Mouse (Mus musculus) yolk sac, embryonic 10.5 days (tissue): ENCODE results near the gene Itga2b.

Experiments
- DNase-seq: peaks from one replicate; pipeline ENCODE4 v3.0.0-alpha.2; 2017; ENCODE audit warnings: low spot score

Itga2b gene

DNA sequence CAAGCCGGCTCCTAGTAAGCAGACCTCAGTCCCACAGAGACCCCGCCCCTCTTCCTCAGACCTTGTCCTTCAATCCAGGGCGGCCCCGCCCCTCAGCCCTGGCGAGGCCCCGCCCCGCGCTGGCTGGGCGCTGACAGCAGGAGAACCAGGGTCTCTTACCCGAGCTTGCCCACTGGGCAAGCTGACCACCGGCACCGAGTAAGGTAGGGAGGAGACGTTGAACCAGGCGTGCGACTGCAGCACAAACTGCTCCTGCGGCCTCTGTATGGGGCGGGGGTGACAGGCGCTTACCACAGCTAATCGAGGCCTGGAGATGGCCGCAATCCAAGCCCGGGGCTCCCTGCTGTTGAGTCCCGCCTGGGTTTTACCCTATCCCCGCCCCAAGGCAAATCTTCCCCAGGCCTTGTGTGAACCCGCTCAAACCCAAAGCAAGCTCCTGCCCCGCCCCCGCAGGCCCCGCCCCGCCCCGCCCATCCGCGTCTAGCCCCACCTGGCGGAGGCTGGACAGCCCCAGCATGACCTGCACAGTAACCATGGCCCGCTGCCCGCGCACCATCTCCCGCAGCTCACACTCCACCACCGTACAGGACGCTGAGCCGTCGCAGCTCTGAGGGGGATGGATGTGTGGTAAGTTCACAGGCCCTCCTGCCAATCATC, 14.1 kb downstream of the Itga2b start:
- peak; percentile 89 for DNase-seq

DNA sequence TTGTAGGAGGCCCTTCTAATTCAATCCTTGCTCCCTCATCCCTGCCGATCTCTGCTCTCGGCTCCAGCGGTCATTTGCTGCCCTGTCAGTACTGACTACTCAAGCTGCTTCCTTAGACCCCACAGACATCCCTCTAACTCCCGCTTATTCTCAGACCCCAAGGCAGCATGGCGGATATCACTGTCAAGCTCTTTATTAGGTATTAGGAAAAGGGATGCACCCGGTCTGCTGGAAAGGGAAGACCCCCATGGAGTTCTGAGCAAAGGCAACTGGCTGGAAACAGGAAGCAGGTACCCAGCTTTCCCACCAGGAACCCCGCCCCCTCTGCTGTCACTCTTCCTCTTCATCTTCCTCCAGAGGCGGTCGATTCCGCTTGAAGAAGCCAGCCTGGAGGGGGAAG, 16.8 kb downstream of the Itga2b start:
- no peak for DNase-seq

DNA sequence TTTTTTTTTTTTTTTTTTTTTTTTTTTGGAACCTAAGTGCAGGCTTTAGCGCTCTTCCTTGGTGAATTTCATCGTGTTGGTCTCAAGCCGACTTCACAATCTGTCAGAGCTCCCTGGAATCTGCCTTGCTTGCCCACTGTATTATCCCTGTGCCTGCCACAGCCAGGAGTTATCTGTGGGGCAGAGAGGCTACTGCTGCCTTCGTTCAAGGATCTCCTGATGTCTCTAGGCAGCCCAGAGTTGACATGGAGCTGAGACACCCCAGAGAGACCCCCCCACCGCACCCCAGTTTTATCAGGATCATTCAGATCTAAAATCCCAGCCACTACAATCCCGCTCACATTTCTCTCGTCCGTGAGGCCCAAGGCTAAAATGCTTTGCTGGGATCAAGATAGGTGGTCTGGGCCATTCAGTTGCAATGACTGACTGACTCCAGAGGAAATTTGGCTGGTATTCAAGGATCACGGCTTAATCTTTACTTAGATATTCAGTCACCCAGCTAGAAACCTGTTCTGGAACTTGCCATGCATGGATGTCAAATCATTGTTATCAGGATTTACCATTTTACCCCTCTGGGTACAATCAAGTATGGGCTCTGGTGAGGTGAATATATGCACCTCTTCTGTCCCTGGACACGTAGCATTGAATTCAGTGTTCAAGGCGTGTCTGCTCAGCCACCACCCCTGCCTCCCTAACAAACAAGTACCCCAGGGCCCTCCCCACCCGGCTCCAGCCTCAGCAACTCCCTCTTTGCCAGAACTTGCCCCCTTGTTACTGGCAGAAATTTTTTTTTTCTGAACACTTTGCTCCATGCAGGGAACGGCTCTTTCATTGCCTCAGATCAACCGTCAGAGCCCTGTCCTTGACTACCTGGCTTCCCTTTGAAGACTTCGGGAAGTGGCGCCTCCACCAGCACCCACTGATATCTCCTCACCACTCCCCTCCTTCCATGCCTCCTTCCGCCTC, 20.6 kb downstream of the Itga2b start:
- no peak for DNase-seq

DNA sequence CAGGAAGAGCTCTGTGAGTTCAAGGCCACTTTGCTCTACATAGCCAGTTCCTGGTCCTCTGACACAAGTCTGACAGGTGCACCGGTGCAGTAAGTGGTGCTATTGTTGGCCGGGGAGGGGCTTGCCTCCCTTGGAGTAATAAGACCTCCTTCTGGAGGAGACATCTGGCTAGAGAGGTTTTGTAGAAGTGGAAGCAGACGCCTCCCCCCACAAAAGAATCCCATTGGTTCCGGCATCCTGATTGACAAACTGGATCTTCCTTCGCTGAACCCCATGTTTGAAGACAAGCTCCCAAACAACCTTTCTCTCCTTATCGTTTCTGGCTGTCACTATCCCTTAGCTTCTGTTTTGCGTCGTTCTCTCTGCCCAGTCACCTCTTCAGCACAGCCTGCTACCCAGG, 21.6 kb downstream of the Itga2b start:
- no peak for DNase-seq

DNA sequence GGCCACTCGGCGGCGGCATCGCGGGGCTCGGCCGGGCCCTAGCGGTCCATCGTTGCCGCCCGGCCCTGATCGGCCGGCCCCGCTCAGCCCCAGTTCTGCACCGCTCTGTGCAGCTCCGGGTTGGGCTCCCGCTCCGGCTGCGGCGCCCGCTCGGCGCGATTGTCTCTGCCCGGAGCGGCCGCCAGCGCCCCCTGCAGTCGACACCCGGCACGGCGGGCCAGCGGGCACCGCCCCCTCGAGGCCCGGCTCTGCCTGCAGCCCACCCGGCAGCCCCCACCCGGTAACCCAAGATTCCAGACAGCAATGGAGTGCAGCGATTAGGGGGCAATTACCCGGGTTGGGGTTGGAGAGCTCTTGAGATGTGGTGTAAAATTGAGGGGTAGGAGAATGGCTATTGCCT, 22.4 kb downstream of the Itga2b start, which contains the start of gene Fam171a2:
Fam171a2 (minus strand) TSS at position 186 of the 400 bp plus-strand sequence.
- DNase-seq = peak; percentile 53

DNA sequence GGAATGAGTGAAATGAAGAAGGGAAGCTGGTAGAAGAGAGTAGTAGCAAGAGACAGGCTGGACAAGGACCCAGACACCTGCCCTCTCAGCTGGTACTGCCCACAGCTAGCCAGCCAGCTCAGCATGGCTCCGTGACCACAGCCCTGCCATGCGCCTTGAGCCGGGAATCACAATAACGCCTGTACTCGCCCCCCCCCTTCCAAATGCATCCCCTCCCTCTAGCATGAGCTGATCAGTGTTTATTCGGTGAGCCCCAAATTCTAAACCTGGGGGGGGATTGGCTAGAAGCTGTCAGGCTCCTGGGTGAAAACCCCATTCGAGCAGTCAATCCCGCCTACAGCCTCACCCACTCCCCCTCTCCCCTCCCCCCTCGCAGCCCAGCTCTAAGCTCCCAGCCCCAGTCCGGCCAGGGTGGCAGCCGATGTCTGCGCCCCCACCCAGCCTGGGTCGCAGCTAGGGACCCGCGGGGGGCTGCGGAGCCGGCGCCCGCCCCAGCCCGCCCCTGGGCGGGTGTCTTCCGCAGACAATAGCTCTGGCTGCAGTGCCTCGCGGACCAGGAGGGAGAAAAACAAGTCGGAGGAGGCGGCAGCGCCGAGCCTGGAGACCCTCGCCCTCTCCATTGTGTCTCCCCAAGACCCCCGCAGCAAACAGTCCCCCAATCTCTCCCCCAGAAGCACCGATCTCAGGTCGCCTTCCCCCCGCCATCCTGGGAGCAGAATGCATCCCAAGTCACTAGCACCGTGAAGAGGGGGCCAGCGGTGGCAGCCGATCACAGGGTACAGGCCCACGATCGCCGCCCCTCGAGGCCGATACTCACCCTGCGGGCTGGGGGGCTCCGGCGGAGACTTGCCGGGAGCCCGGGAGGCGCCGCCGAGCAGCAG, 23.1 kb downstream of the Itga2b start:
- DNase-seq = peak; percentile 42

DNA sequence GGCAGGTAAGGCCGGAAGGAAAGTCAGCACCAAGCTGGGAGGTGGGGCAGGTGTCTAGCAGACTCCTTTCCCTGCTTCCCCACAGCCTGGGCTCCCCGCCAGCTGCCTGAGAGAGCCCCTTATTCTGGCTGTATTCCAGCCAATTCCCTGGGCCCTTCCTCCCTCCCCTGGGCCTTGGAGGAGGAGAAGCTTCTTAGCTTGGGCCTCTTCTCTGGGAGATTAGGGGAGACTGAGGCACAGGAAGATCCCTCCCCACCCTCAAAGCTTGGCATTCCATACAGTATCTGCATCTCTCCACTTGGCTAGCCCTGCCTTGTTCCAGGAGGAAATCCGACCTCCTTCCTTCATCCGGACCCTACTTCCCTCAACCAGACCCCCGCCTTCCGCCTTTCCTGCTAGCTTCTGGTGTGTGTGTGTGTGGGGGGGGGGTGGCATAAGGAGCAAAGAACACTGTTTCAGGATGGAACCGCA, 24.0 kb downstream of the Itga2b start:
- no peak for DNase-seq

DNA sequence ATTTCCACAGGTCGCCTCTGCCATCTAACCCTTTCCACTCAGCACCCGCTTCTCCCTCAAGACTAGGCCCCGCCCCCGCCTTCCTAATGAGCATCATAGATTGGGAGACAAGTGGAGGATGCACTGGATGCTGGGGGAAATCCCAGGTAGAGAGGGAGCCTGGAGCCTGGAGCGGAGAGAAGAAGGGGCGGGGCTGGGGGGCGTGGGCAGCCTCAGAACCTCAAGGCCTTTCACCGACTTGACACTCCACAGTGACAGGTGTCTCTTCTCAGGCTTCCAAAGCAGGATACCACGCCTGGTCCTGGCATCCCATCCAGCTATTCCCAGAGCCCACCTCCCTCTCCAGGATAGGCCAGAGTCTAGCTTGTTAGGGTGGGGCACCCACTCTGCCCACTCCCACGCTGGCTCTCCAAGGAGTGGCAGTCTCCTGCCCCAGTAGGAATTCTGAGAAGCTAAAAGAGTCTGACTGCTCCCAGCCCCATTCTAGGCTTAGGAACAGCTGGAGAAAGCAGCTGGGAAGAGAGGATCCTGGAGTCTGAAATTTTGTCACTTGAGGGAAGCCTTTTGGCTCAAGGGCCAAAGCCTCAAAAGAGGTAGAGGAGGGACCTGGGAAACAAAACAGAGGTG, 24.5 kb downstream of the Itga2b start:
- DNase-seq = no peak

DNA sequence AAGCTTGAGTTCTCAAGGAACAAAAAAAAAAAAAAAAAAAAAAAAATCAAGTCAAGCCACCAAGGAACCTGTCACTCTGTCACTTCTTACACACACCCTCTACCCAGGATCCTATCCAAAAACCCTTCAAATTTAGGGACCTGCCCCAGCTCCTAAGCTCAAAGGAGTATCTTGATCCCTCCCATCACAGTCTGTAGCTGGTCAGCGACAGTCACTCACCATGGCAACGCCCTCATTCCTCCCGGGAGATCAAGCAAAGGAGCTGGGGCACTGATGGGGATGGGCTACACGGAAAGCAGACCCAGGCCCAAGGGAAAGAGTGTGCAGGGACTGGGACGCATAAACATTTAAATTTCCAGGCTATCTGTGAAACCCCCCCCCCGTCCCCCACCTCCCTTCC, 25.1 kb downstream of the Itga2b start:
- DNase-seq = no peak

DNA sequence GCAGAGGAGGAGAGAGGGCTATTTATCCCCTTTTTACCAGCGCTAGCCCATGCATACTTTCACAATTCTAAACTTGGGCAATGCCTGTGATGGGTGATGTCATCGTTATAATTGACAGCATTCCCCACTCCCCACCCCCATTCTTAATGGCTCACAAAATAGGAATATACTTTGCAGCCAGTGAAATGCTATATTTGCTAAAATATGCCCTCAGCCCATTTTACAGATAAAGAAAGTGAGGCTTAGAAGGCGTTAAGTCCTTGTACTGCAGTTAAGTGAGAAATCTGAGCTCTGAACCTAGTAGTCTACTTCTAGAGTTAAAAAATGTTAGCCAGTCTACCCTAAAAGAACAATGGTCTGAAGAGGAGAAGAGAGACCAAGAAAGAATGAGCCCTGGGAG, 25.6 kb downstream of the Itga2b start:
- no peak for DNase-seq

DNA sequence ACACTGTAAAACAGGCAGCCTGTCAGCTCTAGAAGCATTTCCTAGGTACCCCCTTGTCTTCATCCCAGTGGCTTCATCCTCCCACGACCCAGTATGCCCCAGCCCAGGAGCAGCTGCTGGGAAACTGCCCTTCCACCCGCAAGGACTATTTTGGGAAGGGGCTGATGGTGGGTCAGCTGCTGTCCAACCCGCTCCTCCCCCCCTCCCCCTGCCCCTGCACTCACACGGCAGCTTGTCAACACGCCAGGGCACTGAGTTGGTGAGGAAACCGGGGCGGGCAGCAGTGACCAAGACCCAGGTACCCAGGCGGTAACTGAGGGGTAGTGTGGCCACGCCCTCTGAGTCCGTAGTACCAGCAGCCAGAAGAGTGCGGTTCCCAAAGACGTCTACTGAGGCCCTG, 26.2 kb downstream of the Itga2b start:
- no peak for DNase-seq

DNA sequence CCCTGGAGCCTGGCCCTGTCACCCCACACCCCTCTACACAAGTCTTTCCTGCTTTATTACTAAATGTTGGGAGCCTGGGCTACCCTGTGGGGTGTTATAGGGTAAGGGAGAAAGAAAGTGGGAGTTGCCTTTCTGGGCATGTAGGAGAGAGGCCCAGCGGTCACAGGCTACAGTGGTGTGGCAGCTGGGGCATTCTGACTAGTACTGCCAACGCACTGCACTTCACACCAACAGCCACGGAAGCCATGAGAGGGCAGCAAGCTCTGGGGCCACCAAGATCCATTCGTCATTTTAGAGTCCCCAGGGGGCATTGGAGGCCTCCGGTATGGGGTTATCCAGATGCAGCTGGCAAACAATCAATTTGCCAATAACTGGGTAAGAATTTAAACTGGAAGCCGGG, 27.8 kb downstream of the Itga2b start:
- no peak for DNase-seq

DNA sequence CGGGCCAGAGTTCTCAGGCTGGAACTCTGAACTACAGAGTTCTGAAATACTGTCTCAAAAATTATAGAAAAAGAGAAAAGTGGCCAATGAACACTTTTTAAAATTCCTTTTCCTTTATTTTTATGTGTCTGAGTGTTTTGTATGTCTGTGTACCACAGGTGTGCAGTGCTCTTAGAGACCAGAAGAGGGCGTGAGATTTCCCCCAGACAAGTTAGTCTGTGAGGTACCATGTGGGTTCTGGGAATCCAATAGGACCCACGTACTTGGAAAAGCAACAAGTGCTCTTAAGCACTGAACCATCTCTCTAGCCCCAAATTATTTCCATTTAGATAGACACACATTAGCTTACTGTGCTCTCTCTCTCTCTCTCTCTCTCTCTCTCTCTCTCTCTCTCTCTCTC, 28.5 kb downstream of the Itga2b start:
- DNase-seq = no peak

DNA sequence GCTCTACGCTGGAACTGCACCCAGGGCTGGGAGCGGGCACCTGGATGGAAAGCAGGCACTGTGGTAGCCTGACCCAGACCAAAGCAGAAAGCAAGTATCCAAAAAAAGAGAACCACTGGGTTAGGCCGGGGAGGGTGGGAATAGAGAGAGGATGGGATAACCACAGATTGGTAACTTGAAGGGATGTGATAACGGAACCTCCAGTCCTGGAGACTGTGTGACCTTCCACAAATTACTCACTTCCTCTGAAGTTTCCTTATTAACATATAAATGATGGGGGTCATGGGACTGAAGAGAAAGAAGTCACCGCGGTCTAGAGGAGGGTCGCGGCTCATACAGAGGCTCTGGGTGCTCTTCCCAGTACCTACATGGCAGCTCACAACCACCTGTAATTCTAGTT, 29.7 kb downstream of the Itga2b start:
- DNase-seq = no peak

DNA sequence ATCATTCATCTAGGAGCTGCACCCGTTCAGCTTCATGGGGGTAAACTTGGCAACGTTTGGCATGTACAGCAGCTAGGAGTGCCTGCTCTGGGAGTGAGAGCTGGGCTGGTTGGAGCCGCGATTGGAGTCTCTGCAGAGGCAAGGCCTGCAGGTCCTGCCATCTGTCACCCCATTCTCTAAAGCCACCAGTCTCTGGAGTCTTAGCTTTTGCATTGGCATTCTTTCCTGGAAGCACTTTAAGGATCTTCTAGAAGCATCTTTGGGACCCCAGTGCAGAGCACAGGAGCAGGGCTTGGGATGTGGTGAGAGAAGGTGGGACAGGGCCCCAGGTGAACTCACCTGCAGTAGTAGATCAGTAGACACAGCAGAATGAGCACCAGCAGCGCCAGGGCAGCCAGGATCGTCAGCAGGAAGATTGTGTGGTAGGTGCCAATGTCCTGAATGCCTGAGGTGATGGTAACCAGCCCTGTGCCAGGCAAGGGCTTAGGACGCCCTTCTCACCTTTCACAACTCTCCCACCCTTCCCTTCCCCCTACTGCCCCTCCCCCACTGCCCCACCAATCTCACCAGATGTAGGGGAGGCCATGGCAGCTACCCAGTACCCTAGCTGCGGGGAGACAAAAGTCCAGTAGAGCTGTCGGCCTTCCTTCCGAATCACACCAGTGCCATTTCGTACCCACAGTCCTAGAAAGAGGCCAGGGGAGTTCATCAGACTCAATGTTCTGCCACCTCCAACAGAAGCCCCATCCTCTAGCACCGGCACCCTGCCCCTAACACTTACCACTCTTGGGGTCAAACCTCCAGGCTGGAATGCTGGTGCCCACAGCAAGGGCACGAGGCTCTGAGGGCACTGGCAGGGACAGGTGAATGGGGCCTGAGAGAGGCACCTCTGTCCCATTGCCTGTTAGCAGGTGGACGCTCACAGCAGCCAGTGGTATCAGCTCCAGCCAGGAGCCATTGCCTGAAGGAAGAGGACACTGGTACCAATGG, 30.5 kb downstream of the Itga2b start:
- no peak for DNase-seq

DNA sequence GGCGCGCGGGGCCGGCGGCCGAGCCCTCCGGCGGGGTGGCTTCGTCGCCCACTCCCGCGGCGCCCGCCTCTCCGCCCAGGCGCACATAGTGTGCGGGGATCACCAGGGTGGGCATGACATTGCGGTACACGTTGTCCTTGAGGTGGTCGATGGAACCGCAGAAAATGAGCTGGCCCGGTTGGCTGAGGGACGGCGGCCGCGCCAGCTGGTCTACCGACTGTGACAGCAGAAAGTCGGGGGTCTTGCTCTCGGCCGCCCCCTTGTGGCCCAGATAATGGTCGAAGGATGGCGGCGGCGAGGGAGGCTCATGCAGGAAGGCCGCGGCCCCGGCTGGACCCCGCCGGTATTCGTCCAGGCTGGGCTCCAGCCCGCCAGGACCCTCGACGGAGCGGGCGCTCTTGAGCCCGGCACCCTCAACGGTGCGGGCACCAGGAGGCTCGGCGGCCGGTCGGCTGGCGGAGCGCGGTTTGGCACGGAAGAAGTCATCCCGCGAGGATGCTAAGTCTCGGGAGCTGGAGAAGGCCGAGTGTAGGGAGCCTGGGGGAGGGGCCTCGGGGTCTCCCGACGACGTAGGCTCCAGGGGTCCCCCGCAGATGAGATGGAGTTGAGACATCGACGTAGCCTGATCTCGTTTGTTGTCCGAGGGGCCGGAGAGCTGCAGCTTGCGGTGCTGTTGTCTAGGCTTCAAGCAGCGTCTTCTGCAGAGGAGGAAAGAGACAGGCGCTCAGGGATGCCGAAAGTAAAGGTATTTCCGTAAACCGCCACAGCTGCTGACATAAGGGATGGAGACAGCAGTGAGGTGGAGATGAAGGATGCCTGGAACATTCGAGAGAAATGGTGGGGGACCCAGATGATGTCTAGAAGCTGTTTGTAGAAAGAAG, 31.5 kb downstream of the Itga2b start:
- peak; percentile 83 for DNase-seq

DNA sequence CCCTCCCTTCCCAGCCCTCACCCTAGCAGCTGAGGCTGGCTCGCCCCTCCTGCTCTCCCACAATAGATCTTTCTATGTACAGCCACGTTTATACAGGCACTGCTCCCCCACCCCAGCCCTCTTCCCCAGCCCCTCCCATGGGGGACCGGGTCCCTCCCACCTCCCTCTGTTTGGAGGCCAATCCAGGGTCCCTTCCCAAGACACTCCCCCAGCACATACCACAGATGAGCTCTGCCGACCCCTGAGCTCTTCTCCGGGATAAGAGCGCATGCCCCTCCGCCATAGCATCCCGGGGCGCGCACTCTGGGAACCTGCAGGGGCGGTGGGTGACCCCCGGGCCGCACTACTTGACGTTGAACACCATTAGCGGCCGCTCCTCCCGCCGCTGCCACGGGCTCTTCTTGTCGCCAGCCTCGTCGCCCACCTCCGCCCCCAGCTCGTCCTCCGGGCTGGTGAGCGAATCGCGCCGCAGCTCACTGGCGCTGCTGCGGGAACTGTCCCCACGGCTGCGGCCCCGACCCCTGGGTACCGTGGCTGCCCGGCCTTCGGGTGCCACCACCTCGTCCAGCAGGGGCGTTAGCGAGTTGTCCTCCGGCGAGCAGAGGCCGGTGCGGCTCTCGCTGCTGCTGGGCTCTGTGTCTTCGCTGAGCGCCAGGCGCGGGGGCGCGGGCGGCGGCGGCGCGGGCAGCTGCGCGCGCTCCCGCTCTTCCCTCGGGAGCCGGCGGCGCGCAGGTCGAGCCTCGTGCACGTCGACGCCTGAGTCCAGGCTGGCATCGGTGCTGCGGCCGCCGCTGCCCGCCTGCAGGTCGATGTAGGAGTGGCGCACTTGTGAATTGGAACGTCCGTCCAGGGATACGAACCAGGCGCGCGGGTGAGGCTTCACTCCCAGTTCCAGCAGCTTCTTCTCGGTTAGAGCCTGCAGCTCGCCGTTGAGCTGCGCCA, 32.5 kb downstream of the Itga2b start:
- DNase-seq = peak; percentile 53

DNA sequence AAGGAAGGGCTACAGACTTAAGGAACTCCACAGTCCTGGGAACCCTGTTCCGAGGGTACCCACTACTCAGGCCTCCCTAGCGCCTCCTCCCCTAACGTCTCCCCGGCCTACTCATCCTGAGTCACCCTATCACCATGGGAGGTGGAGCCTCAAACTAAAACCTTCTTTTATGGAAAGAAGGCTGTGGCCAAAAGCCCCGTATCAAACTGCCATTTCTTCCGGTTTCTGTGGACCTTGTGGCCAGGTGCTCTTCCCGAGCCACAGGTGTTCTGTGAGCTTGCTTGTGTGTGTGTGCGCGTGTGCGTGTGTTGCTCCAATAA, 33.5 kb downstream of the Itga2b start:
- DNase-seq = no peak
